Mouse (Mus musculus): ENCODE measurements at regions not wholly inside any gene's neighbourhood (a gene's known extent, or its start where the extent isn't known, plus 50 kb on each side); places are given as distances from the start of the nearest gene placed in this dataset.
A peak's percentile ranks its signal among the peaks of the same experiment; 100 is the strongest.
"Not testable (repeated sequence)": the region's sequence is repeated elsewhere in the genome, so short reads cannot be mapped to it uniquely, and the experiment has no call there.

- Histone ChIP-seq H3K27me3 (replicated peaks) (no peaks in the 10 kb centered on the region), H3K4me1 (no peaks in the 10 kb centered on the region), H3K27ac (no peak overlapping the region), H3K9me3 (no peaks in the 10 kb centered on the region), H3K4me2 (no peak overlapping the region), H3K9ac (no peak overlapping the region), H3K36me3 (replicated peaks) (no peaks in the 10 kb centered on the region), H3K4me3 (no peak overlapping the region)
- peak; percentile 84 for ATAC-seq (replicated peaks)
- 55% methylated on average over 6 of the region's 6 CpGs for WGBS
Measured at GRCm38 (mm10) chr4:67301020-67301419, 473.6 kb downstream of the Tlr4 start.

- ATAC-seq (replicated peaks) = no peak
- Histone ChIP-seq H3K4me2 (no peak overlapping the region), H3K36me3 (replicated peaks) (no peaks in the 10 kb centered on the region), H3K4me3 (no peak overlapping the region), H3K27me3 (replicated peaks) (no peaks in the 10 kb centered on the region), H3K9me3 (no peaks in the 10 kb centered on the region), H3K4me1 (no peaks in the 10 kb centered on the region), H3K9ac (no peak overlapping the region), H3K27ac (no peak overlapping the region)
- WGBS = 74% methylated on average over 2 of the region's 2 CpGs
Measured at GRCm38 (mm10) chr4:67301740-67302139, 474.4 kb downstream of the Tlr4 start.

GRCm38 (mm10) chr4:67320098-67320497 is 492.7 kb downstream of the Tlr4 start:
- H3K4me1 ChIP-seq; H3K27ac ChIP-seq; ATAC-seq (replicated peaks); H3K4me3 ChIP-seq; H3K9me3 ChIP-seq; H3K9ac ChIP-seq; H3K36me3 ChIP-seq (replicated peaks); H3K4me2 ChIP-seq; H3K27me3 ChIP-seq (replicated peaks): not testable (repeated sequence)
